Mouse (Mus musculus) hindbrain, embryonic 14.5 days (tissue): ENCODE measurements around the gene Rad54l. TPM values are rescaled to one million over a fixed set of nuclear protein-coding genes. Genes with fewer than 3 reads are reported as not detected.

ENCODE experiments used
- ATAC-seq: fragments of 200-750 bp; cut with Nextera tagmentation; 2 replicates; pipeline ENCODE4 v1.8.0; 2017; ENCODE audit warnings: moderate number of reproducible peaks, mild to moderate bottlenecking, moderate TSS enrichment, moderate library complexity; ENCODE audit not compliant: low FRiP score
- DNase-seq: peaks from one replicate; pipeline ENCODE4 v3.0.0-alpha.2; 2015; ENCODE audit warnings: low spot score
- H3K27ac ChIP-seq: fragments of 300-500 bp; sonication (generic); 2 replicates; pipeline ENCODE4 v1.5.1; 2014; ENCODE audit warnings: mild to moderate bottlenecking, moderate library complexity
- H3K27me3 ChIP-seq: fragments of 300-500 bp; sonication (generic); 2 replicates; pipeline ENCODE4 v1.6.1; 2014; ENCODE audit warnings: mild to moderate bottlenecking, low read length, mixed read lengths; ENCODE audit not compliant: control insufficient read depth, insufficient read depth
- H3K36me3 ChIP-seq: fragments of 300-500 bp; sonication (generic); replicated peaks from 2 replicates; pipeline ENCODE4 v1.6.1; 2014; ENCODE audit not compliant: control insufficient read depth, insufficient read depth
- H3K4me1 ChIP-seq: fragments of 300-500 bp; sonication (generic); replicated peaks from 2 replicates; pipeline ENCODE4 v1.6.1; 2014; ENCODE audit warnings: antibody characterized with exemption, low read length, mixed read lengths; ENCODE audit not compliant: control insufficient read depth, insufficient read depth
- H3K4me2 ChIP-seq: fragments of 300-500 bp; sonication (generic); replicated peaks from 2 replicates; pipeline ENCODE4 v1.6.1; 2014; ENCODE audit warnings: mild to moderate bottlenecking, moderate library complexity
- H3K4me3 ChIP-seq: fragments of 300-500 bp; sonication (generic); replicated peaks from 2 replicates; pipeline ENCODE4 v1.5.1; 2014; ENCODE audit warnings: mild to moderate bottlenecking, low read length
- H3K9ac ChIP-seq: fragments of 300-500 bp; sonication (generic); 2 replicates; pipeline ENCODE4 v1.6.1; 2014
- H3K9me3 ChIP-seq: fragments of 300-500 bp; sonication (generic); 2 replicates; pipeline ENCODE4 v1.6.1; 2016; ENCODE audit warnings: low read length; ENCODE audit not compliant: control insufficient read depth
- WGBS: fragments of 180-500 bp; shearing (Covaris S2); extraction: QIAGEN DNeasy Blood & Tissue Kit; methylation state at CpG from one replicate; pipeline ENCODE4 v1.1.7; 2014; 5-methylcytosine and 5-hydroxymethylcytosine counted together
- polyA plus RNA-seq: library from polyadenylated mRNA; unstranded; fragments of >200 nt; fragmentation: Nextera tagmentation; extraction: Ambion mirVana; gene quantifications from 2 replicates; pipeline ENCODE4 v1.2.1, GENCODE M21; 2014

Rad54l gene
- polyA plus RNA-seq, 1 experiment from 2014 or later: 7.0 TPM

DNA sequence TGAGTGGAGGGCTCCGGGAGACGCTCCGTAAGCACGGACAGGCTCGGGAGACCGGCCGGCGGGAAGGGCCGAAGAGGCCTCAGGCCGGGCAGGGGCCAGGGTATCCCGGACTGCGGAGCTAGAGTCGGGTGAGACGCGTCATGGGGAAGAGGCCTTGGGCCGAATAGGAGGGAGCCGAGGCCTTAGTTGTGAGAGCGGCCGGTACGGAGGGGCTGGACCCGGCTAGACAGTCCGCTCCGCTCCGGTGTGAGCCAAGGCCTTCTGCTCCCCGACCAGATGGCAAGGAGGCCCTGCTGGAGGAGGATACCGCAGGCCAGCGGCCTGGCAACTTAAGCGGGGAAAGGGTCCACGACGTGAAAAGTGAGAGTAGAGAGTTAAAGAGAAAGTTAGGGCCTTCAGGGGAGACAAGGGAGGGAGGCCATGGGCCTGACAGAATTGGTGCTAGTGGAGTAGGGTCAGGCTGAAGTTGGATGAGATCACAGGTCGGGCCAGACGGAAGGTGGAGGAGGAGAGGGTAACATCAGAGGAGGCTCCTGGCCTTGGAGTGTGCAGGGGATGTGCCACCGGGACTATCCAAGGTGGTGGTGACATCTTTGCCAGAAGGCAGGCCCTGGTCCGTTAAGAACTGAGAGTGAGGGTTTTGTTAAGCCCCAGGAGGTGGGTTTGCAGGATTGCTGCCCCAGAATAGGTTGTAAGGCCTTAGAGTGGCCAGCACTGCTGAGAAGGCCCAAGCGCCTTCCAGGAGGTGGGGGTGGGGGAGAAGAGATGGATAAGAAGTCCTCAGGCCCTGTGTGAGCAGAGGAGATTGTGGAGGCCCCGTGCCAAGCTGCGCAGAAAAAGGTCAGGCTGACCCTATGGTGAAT is 46.9 kb downstream of the Rad54l start:
- Histone ChIP-seq H3K4me2 (peak overlapping the region; percentile 95), H3K36me3 (peaks cover 24% of the 10 kb centered on the region), H3K9me3 (no peaks in the 10 kb centered on the region), H3K4me1 (peaks cover 32% of the 10 kb centered on the region), H3K27ac (peak overlapping the region; percentile 93), H3K4me3 (peak overlapping the region; percentile 94), H3K9ac (peak overlapping the region; percentile 98), H3K27me3 (no peaks in the 10 kb centered on the region)
- 3% methylated on average over 37 of the region's 37 CpGs for WGBS
- ATAC-seq (peak; percentile 28), DNase-seq (peak; percentile 24)

DNA sequence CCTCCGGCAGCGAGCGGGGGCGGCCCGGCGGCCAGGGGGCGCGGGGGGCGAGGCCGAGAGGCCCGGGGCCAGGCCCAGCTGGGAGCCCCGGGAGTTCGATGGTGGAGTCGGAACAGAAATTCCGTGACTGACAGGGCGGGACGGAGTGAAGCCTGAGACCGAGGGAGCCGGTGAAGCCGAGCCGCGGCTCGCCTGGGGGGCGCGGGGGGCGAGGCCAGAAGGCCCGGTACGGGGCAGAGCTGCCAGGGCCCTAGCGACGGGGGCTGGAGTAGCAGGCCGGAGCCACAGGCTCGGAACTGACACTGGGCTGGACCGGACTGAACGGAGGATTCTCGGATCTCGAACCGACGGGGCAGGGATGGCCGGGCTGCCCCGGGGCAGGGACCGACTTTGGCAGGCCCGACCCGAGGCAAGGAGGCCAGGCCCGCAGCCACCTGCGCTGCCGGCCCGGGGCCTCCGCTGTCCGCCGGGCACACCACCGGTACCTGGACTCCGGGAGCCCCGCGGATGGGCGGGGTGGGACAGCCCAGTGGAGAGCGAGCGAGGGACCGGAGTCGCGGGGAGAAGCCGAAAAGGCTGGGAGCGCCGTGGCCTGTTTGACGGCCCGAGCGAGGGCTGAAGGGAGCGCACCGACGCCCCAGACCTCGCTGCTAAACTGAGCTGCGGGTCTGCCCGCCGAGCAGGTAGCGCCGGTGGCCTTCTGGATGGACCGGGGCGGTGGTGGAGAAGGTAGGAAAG is 47.7 kb downstream of the Rad54l start:
- H3K36me3 ChIP-seq: peaks cover 16% of the 10 kb centered on the region
- peak overlapping the region; percentile 94 for H3K4me3 ChIP-seq
- H3K27me3 ChIP-seq: no peaks in the 10 kb centered on the region
- H3K9ac ChIP-seq: peak overlapping the region; percentile 98
- DNase-seq: peak; percentile 60
- WGBS: under 1% methylated on average over 71 of the region's 77 CpGs
- H3K9me3 ChIP-seq: no peaks in the 10 kb centered on the region
- peak overlapping the region; percentile 93 for H3K27ac ChIP-seq
- H3K4me1 ChIP-seq: peaks cover 32% of the 10 kb centered on the region
- peak; percentile 76 for ATAC-seq
- peak overlapping the region; percentile 95 for H3K4me2 ChIP-seq

DNA sequence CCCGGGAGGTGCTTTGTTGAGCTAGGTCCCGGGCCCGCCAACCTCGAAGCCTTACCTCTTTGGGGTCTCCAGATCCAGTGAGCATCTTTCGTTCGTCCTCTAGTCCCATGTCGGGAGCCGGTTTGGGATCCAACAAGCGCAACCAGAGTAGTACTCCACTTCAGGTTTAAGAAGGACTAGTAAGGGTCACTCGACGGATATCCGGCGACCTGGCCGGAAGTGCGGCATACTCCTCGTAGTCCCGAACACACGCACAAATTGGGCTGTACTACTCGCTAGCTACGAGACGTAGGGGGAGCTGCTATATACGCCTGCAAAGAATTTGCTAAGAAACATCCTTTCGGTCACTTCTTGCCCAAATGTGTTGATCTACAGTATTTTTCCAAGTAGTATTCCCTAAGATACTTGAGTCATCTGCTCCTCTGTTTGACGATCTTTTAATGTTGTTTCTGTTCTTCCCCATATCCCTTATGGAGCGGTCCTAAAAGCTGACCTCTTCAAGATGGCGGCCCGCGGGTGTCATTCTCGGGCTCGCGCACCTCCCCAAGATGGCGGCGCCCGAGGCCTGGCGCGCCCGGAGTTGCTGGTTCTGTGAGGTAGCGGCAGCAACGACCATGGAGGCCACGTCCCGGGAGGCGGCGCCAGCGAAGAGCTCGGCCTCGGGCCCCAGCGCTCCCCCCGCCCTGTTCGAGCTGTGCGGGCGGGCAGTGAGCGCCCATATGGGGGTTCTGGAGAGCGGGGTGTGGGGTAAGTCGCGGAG is 48.4 kb downstream of the Rad54l start, which contains the start of the genes Uqcrh and Lrrc41:
Gene Uqcrh (minus strand): TSS at position 211 of the 760 bp plus-strand sequence.
Gene Lrrc41 (plus strand): TSS at position 409 of the 760 bp plus-strand sequence.
- H3K4me3 ChIP-seq: peak within 1 kb of the TSS; percentile 94
- H3K9ac ChIP-seq: peak within 1 kb of the TSS; percentile 98
- ATAC-seq: peak; percentile 95
- H3K9me3 ChIP-seq: no peaks in the 10 kb centered on the region
- H3K27me3 ChIP-seq: no peaks in the 10 kb centered on the region
- under 1% methylated on average over 55 of the region's 55 CpGs for WGBS
- H3K27ac ChIP-seq: peak within 1 kb of the TSS; percentile 93
- H3K36me3 ChIP-seq: peaks cover 15% of the 10 kb centered on the region
- peak; percentile 96 for DNase-seq
- peaks cover 32% of the 10 kb centered on the region for H3K4me1 ChIP-seq
- H3K4me2 ChIP-seq: peak within 1 kb of the TSS; percentile 95

DNA sequence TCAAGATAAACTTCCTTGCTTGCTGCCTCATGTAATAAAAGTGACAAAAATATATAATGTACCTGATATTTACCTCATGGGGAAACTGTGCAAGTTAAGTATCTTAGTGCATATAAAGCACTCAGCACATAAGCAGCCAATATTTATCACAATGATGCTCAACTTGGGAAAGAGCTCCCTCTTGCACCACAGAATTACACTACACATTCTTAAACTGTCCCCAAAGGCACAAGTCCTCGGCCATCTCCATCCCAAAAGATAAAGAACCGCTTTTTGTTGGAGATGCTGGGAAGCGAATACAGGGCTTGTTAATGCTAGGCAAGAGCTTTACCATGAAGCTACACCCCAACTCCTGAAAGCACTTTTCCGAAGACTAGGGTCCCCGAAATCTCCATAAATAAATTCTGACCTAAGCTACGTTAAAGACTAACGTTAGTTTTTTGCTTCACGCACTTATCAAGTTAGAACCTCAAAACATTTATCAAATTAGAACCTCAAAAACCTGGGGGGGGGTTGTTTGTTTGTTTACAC is 49.3 kb downstream of the Rad54l start:
- DNase-seq (peak; percentile 50), ATAC-seq (no peak)
- Histone ChIP-seq H3K27ac (no peak overlapping the region), H3K9ac (peak overlapping the region; percentile 98), H3K4me2 (peak overlapping the region; percentile 95), H3K9me3 (no peaks in the 10 kb centered on the region), H3K4me1 (peaks cover 32% of the 10 kb centered on the region), H3K27me3 (no peaks in the 10 kb centered on the region), H3K36me3 (peaks cover 17% of the 10 kb centered on the region), H3K4me3 (peak overlapping the region; percentile 94)
- 1% methylated on average over 8 of the region's 8 CpGs for WGBS

DNA sequence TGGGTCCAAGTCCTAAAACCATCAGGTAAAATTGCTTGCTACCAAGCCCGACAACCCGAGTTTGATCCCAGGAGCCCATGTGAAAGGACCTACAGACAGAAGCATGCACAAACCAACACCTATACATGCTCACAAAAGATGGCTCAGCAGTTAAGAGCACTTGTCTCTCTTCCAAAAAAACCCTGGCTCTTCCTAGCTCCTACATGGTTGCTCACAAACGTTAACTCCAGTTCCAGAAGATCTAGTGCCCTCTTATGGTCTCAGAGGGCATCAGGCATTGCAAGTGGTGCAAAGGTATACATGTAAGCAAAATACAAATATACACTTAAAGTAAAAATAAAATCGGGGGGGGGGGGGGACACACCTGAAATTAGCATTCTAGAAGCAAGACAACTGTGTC is 50.3 kb downstream of the Rad54l start:
- H3K27ac ChIP-seq: no peak overlapping the region
- WGBS: 65% methylated on average over 4 of the region's 4 CpGs
- peak overlapping the region; percentile 94; the same call in 1 of the 2 replicates for H3K4me3 ChIP-seq
- H3K4me2 ChIP-seq: 0 out of 2 replicates have a peak overlapping the region, but pooled peaks have one; percentile 95
- no peaks in the 10 kb centered on the region for H3K27me3 ChIP-seq
- H3K9ac ChIP-seq: no peak overlapping the region
- peaks cover 32% of the 10 kb centered on the region for H3K4me1 ChIP-seq
- ATAC-seq (no peak), DNase-seq (no peak)
- no peaks in the 10 kb centered on the region for H3K9me3 ChIP-seq
- peaks cover 26% of the 10 kb centered on the region for H3K36me3 ChIP-seq

DNA sequence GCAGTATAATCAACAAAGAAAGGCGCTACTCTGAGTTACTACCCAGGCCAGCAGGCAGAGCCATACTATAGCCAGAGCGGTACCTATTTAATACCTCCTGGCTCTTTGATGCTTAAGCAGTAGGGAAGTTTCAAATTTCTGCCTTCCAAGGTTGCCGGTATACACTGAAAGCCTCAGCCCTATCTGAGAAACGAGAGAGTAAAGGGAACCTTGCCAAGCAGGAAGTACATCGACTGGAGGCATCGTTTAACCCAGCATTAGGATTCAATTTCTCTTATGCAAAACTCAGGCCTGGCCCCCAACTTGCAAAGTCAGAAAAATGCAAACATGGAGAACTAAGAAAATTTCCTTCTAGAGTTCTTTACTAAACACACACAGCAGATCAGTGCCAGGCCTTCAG is 53.4 kb downstream of the Rad54l start:
- WGBS: 94% methylated on average over 6 of the region's 6 CpGs
- ATAC-seq: no peak
- Histone ChIP-seq H3K36me3 (peaks cover 48% of the 10 kb centered on the region), H3K27ac (no peak overlapping the region), H3K4me3 (no peak overlapping the region), H3K27me3 (no peaks in the 10 kb centered on the region), H3K9ac (no peak overlapping the region), H3K4me1 (peaks cover 19% of the 10 kb centered on the region), H3K4me2 (no peak overlapping the region), H3K9me3 (no peaks in the 10 kb centered on the region)
- no peak for DNase-seq

DNA sequence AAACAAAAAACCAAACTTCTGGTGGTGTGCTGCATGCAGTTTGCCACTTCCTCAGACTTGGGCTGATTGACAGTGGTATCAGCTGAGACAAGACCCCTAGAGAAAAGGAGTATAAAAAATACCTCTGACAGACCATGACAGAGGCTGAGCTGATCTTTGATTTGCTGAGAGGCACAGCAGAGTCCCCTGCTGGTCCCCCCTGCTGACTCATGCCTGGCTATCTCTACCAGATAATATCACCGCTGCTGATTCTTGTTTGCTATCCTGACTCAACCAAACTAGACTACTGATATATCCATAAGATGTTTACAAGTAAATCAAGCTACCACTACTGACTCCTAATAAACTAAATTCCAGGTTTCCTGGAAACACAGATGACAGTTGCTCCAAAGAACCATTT is 59.6 kb downstream of the Rad54l start:
- H3K4me3 ChIP-seq: no peak overlapping the region
- no peaks in the 10 kb centered on the region for H3K4me1 ChIP-seq
- no peak for ATAC-seq
- H3K4me2 ChIP-seq: no peak overlapping the region
- no peak for DNase-seq
- H3K27ac ChIP-seq: no peak overlapping the region
- peaks cover 30% of the 10 kb centered on the region for H3K36me3 ChIP-seq
- H3K9me3 ChIP-seq: no peaks in the 10 kb centered on the region
- 52% methylated on average over 1 of the region's 1 CpGs for WGBS
- H3K9ac ChIP-seq: no peak overlapping the region
- H3K27me3 ChIP-seq: no peaks in the 10 kb centered on the region

DNA sequence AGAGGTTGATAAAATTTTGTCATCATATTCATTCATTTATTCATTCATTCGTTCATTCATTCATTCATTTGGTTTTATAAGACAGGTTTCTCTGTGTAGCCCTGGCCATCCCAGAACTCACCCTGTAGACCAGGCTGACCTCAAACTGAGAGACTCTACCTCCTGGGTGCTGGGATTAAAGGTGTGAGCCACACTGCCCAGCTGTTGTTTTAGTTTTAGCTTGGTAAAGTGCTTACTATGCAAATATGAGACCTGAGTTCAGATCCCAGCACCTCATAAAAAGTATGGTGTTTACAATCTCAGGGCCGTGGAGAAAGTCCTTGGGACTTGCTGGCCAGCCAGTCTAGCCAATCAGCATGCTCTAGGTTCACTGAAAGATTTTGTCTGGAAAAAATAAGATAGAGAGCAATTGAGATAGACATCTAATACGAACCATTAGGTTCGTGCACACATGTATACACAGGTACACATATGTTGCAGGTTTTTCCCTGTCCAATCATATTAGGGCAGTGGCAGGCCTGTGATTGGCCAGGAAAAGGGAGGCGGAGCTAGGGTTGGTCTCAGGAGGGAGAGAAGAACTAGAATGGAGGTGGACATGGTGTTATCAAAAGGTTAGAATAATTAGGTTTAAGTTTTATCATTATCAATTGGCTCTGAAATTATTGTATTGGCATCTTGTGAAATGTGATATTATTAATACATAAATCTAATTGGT is 64.3 kb downstream of the Rad54l start:
- no peak overlapping the region for H3K4me2 ChIP-seq
- H3K4me1 ChIP-seq: peaks cover 5% of the 10 kb centered on the region; the same call in 1 of the 2 replicates
- no peaks in the 10 kb centered on the region for H3K9me3 ChIP-seq
- H3K36me3 ChIP-seq: no peaks in the 10 kb centered on the region
- H3K9ac ChIP-seq: no peak overlapping the region
- 86% methylated on average over 5 of the region's 5 CpGs for WGBS
- H3K27ac ChIP-seq: no peak overlapping the region
- DNase-seq: no peak
- no peak for ATAC-seq
- H3K4me3 ChIP-seq: no peak overlapping the region
- H3K27me3 ChIP-seq: no peaks in the 10 kb centered on the region
